Mouse (Mus musculus) lung, postnatal 4 days (tissue): ENCODE measurements at regions not wholly inside any gene's neighbourhood (a gene's known extent, or its start where the extent isn't known, plus 50 kb on each side); places are given as distances from the start of the nearest gene placed in this dataset.

Experiments
- DNase-seq, 2 experiments: peaks; one replicate each; pipeline ENCODE4 v3.0.0; 2021

- DNase-seq = peak in 1 of 2 experiments; percentile 20
These were observed 77.0 kb upstream of the Lemd2 start for GRCm38 (mm10) chr17:27281241-27281640.

- DNase-seq = peak in 1 of 2 experiments; percentile 17
These were observed 75.4 kb upstream of the Lemd2 start for GRCm38 (mm10) chr17:27279491-27280288.

GRCm38 (mm10) chr17:27277786-27278185, 73.5 kb upstream of the Lemd2 start:
- peak in 1 of 2 experiments; percentile 18 for DNase-seq

- DNase-seq = peak in 1 of 2 experiments; percentile 20
These were observed 67.5 kb upstream of the Lemd2 start for GRCm38 (mm10) chr17:27271756-27272155.

GRCm38 (mm10) chr17:27270776-27271175, 66.5 kb upstream of the Lemd2 start:
- peak in 1 of 2 experiments; percentile 12 for DNase-seq

- DNase-seq = peak in 1 of 2 experiments; percentile 16
These were observed 60.3 kb upstream of the Lemd2 start for GRCm38 (mm10) chr17:27264607-27265006.

- peak in 1 of 2 experiments; percentile 16 for DNase-seq
These were observed 58.3 kb upstream of the Lemd2 start for GRCm38 (mm10) chr17:27262607-27263006.

- peak in 1 of 2 experiments; percentile 19 for DNase-seq
These were observed 57.7 kb upstream of the Lemd2 start for GRCm38 (mm10) chr17:27261981-27262380.

- peak in 1 of 2 experiments; percentile 14 for DNase-seq
These were observed 57.0 kb upstream of the Lemd2 start for GRCm38 (mm10) chr17:27261251-27261650.

GRCm38 (mm10) chr17:27260116-27260515, 55.8 kb upstream of the Lemd2 start:
- peak in 1 of 2 experiments; percentile 19 for DNase-seq

GRCm38 (mm10) chr17:27257345-27257744, 53.1 kb upstream of the Lemd2 start:
- peak; percentile 46 to 56 for DNase-seq

GRCm38 (mm10) chr17:27255804-27256203, 51.5 kb upstream of the Lemd2 start:
- no peak for DNase-seq
